Mouse (Mus musculus) hindbrain, postnatal 0 days (tissue): Measurements from ENCODE around the gene Itga4. TPM values are rescaled to one million over a fixed set of nuclear protein-coding genes. Genes with fewer than 3 reads are reported as not detected.

Source experiments
- ATAC-seq: fragments of 200-750 bp; cut with Nextera tagmentation; 2 replicates; pipeline ENCODE4 v1.8.0; 2017; ENCODE audit warnings: mild to moderate bottlenecking, moderate TSS enrichment, moderate library complexity
- DNase-seq: peaks from one replicate; pipeline ENCODE4 v3.0.0-alpha.2; 2015; ENCODE audit warnings: low spot score
- H3K27ac ChIP-seq: fragments of 300-500 bp; sonication (generic); 2 replicates; pipeline ENCODE4 v1.5.1; 2014; ENCODE audit warnings: mild to moderate bottlenecking
- H3K27me3 ChIP-seq: fragments of 300-500 bp; sonication (generic); 2 replicates; pipeline ENCODE4 v1.6.1; 2014; ENCODE audit warnings: low read length, mixed read lengths; ENCODE audit not compliant: insufficient read depth
- H3K36me3 ChIP-seq: fragments of 300-500 bp; sonication (generic); 2 replicates; pipeline ENCODE4 v1.6.1; 2014; ENCODE audit warnings: low read length, mixed read lengths; ENCODE audit not compliant: insufficient read depth
- H3K4me1 ChIP-seq: fragments of 300-500 bp; sonication (generic); 2 replicates; pipeline ENCODE4 v1.6.1; 2014; ENCODE audit warnings: antibody characterized with exemption, low read length, mixed read lengths; ENCODE audit not compliant: insufficient read depth
- H3K4me2 ChIP-seq: fragments of 300-500 bp; sonication (generic); 2 replicates; pipeline ENCODE4 v1.6.1; 2014; ENCODE audit warnings: low read depth, mild to moderate bottlenecking, low read length, moderate library complexity, mixed read lengths
- H3K4me3 ChIP-seq: fragments of 300-500 bp; sonication (generic); 2 replicates; pipeline ENCODE4 v1.5.1; 2014; ENCODE audit warnings: low read length
- H3K9ac ChIP-seq: fragments of 300-500 bp; sonication (generic); replicated peaks from 2 replicates; pipeline ENCODE4 v1.6.1; 2014; ENCODE audit warnings: mild to moderate bottlenecking, low read length, moderate library complexity, mixed read lengths
- H3K9me3 ChIP-seq: fragments of 300-500 bp; sonication (generic); 2 replicates; pipeline ENCODE4 v1.6.1; 2016; ENCODE audit warnings: low read length, mixed read lengths
- CTCF ChIP-seq: IDR thresholded peaks from 2 replicates; pipeline ENCODE4 v1.5.1; 2016; ENCODE audit warnings: antibody characterized with exemption, control low read depth, low read depth
- WGBS: fragments of 180-500 bp; shearing (Covaris S2); extraction: QIAGEN DNeasy Blood & Tissue Kit; methylation state at CpG from one replicate; pipeline ENCODE4 v1.1.7; 2014; 5-methylcytosine and 5-hydroxymethylcytosine counted together
- polyA plus RNA-seq: library from polyadenylated mRNA; unstranded; fragments of >200 nt; fragmentation: Nextera tagmentation; extraction: Ambion mirVana; gene quantifications from 2 replicates; pipeline ENCODE4 v1.2.1, GENCODE M21; 2015
- total RNA-seq: library from RNA; depleted of rRNA; stranded (reverse); fragments of >200 nt; gene quantifications from 2 replicates; pipeline ENCODE4 v1.2.3, GENCODE M21; 2014

Gene Itga4
- total and polyA plus RNA-seq, 2 experiments from 2014 or later = 2.0 to 5.0 TPM

DNA sequence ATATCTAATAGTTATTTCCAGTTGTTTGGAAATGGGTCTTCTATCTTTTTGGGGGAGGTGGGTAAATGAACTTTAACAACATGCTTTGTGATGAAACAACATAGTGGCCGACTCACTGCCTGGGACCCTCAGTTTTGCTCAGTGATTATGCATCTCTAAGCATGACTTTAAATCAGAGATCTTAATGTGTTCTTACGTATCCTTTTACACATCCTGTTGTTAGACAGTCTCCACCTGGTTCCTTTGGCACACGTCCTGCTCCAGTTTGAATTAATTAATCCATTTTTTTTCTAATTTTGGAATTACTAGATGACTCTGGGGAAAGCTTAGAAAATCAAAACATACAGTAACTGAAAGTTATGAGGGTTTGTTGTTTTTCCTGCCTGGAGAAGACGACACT, 57.3 kb downstream of the Itga4 start:
- H3K4me1 ChIP-seq = no peaks in the 10 kb centered on the region
- no peak overlapping the region for H3K9ac ChIP-seq
- no peak for TF ChIP-seq CTCF
- H3K36me3 ChIP-seq = no peaks in the 10 kb centered on the region
- H3K27ac ChIP-seq = no peak overlapping the region
- no peaks in the 10 kb centered on the region for H3K9me3 ChIP-seq
- ATAC-seq = no peak
- no peak overlapping the region for H3K4me2 ChIP-seq
- 61% methylated on average over 4 of the region's 4 CpGs for WGBS
- DNase-seq = no peak
- no peaks in the 10 kb centered on the region for H3K27me3 ChIP-seq
- H3K4me3 ChIP-seq = no peak overlapping the region

DNA sequence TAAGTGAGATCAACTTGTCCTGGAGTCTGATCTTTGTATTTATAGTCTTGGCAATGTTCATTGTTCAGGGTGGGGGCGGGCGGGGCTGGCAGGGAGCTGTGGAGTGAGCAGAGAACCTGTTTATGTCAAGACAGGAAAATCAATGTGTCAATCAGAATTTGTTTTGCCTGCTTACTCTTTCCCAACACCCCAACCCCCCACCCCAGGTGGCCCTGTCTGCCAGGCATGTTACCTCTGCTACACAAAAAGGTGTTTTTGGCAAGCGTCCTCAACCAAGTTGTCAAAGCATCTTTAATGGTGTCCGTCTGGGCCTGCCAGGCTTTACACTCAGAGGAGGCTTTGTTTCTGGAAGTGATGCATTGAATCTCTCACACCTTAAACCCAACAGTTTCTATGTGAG, 59.9 kb downstream of the Itga4 start:
- TF ChIP-seq CTCF = no peak
- no peaks in the 10 kb centered on the region for H3K27me3 ChIP-seq
- H3K4me3 ChIP-seq = no peak overlapping the region
- no peak overlapping the region for H3K27ac ChIP-seq
- H3K9ac ChIP-seq = no peak overlapping the region
- WGBS = 81% methylated on average over 4 of the region's 4 CpGs
- DNase-seq (peak; percentile 42), ATAC-seq (no peak)
- H3K9me3 ChIP-seq = no peaks in the 10 kb centered on the region
- no peaks in the 10 kb centered on the region for H3K4me1 ChIP-seq
- no peak overlapping the region for H3K4me2 ChIP-seq
- H3K36me3 ChIP-seq = no peaks in the 10 kb centered on the region

DNA sequence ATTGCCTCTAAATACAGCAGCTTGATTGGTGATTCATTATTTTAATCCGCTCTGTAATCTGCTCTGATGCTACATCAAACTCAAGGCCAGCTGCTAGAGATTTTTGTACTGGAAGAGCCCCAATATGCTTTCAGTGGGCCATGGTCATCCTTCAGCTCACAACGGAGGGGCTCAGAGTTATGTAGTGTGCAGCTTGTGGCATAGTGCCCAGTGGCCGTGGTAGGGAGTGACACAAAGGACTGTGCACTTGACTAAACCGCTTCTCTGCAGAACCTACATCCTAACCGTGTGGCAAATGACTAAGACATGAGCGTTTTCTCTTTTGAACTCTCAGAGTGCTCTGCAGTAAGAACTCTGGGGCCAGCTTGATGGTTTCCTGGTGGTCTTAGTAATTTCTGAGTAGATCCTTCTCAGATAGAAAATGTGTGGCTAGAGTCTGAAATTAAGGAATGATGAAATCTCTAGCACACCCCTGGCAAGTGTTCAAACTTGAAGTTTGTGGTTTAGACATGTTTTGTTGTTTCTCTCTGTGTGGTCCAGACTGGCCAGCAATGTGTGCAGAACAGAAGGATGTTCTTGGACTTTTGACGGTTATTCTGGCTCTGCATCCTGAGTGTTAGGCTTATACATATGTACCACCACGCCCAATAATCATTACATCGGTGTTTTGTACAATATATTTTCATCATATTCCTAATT, 61.1 kb downstream of the Itga4 start:
- Histone ChIP-seq H3K27me3 (no peaks in the 10 kb centered on the region), H3K4me2 (no peak overlapping the region), H3K9me3 (no peaks in the 10 kb centered on the region), H3K4me3 (no peak overlapping the region), H3K9ac (no peak overlapping the region), H3K27ac (no peak overlapping the region), H3K36me3 (no peaks in the 10 kb centered on the region), H3K4me1 (no peaks in the 10 kb centered on the region)
- DNase-seq (peak; percentile 16), ATAC-seq (peak; percentile 66; the same call in 1 of the 2 replicates)
- 72% methylated on average over 9 of the region's 9 CpGs for WGBS
- no peak for TF ChIP-seq CTCF

DNA sequence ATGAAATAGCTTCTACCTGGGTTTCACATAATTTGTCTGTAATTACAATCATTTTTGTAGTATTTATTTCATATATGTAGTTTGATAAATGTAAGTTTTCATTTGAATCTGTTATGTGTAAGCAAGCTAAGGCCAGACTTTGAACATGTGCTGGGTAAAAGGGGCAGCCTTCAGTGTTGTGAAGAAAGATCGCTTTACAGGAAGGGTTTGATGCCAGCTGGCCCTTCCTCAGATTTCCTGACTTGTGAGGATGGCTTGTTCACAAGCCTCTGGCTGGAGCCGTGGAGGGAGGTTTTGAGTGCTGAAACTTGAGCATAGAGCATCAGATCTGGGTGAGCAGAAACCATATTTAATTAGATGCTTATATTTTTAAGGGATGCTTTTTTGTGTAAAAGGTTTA, 72.9 kb downstream of the Itga4 start:
- Histone ChIP-seq H3K4me2 (no peak overlapping the region), H3K4me1 (no peaks in the 10 kb centered on the region), H3K27ac (no peak overlapping the region), H3K4me3 (no peak overlapping the region), H3K9me3 (no peaks in the 10 kb centered on the region), H3K9ac (no peak overlapping the region), H3K27me3 (no peaks in the 10 kb centered on the region), H3K36me3 (no peaks in the 10 kb centered on the region)
- DNase-seq (no peak), ATAC-seq (no peak)
- no peak for TF ChIP-seq CTCF
- WGBS = 53% methylated on average over 2 of the region's 2 CpGs

DNA sequence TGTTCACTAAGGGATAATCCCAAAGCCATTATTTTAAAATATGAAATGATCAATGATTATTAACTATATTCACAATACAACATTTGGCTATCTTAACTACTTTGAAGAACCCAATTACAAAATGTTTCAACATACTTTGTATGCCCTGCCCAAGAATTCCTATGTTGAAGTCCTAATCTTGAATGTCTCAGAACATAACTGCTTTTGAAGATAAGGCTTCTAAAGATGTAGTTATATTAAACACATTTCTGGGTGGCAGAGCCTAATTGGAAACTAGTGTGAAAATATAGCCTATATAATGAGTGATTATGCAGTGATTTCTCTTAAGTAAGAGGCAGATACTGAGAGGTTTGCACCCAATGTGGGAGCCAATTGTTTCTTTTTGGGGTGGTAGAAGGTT, 79.4 kb downstream of the Itga4 start:
- TF ChIP-seq CTCF = no peak

DNA sequence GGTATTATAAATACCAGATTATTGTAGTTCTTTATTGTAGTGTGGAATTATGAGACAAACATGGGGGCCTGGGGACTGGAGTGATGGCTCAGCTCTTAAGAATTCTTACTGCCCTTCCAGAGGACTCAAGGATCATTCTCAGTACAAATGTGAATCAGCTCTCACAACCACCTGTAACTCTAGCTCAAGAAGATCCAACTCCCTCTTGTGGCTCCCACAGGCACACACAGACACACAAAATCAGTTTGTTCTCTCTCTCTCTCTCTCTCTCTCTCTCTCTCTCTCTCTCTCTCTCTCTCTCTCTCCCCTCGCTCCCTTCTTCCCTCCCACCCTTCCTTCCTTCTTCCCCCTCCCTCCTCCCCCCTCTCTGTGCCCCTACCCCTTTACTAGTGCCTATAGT, 80.9 kb downstream of the Itga4 start:
- no peaks in the 10 kb centered on the region for H3K36me3 ChIP-seq
- H3K27ac ChIP-seq = no peak overlapping the region
- no peak overlapping the region for H3K4me2 ChIP-seq
- no peaks in the 10 kb centered on the region for H3K27me3 ChIP-seq
- ATAC-seq = no peak
- no peak overlapping the region for H3K9ac ChIP-seq
- H3K4me1 ChIP-seq = no peaks in the 10 kb centered on the region
- H3K4me3 ChIP-seq = no peak overlapping the region
- peak; percentile 20; the same call in 1 of the 2 replicates for TF ChIP-seq CTCF
- H3K9me3 ChIP-seq = no peaks in the 10 kb centered on the region
- no peak for DNase-seq
- 82% methylated on average over 1 of the region's 1 CpGs for WGBS

More for the DNA sequence above, 79.4 kb downstream of the Itga4 start:
- no peak for ATAC-seq
- Histone ChIP-seq H3K4me1 (no peaks in the 10 kb centered on the region), H3K9me3 (no peaks in the 10 kb centered on the region), H3K27me3 (no peaks in the 10 kb centered on the region), H3K4me3 (no peak overlapping the region), H3K9ac (no peak overlapping the region), H3K4me2 (no peak overlapping the region), H3K36me3 (no peaks in the 10 kb centered on the region), H3K27ac (no peak overlapping the region)
- no peak for DNase-seq

DNA sequence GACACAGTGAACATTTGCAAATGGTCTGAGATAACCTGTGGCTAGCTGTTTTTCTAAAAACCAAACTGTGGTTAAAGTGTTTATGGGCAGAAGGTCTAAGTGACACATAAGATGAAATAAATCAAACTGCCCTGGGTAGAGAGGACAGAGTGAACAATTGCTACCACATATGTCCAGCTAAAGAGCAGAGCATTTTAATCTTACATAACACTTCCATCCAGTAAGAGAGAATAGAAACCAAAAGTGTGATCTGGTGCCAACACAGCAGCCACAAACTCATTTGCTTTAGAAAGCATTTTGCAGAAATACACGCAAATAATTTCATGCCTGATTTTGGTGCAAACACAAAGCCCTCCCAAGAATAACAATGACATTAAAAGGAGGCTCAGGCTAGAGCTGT, 83.8 kb downstream of the Itga4 start:
- Histone ChIP-seq H3K4me3 (no peak overlapping the region), H3K4me1 (no peaks in the 10 kb centered on the region), H3K9me3 (no peaks in the 10 kb centered on the region), H3K27ac (no peak overlapping the region), H3K9ac (no peak overlapping the region), H3K36me3 (no peaks in the 10 kb centered on the region), H3K27me3 (no peaks in the 10 kb centered on the region), H3K4me2 (no peak overlapping the region)
- TF ChIP-seq CTCF = no peak
- no peak for DNase-seq
- no peak for ATAC-seq
- 21% methylated on average over 1 of the region's 1 CpGs for WGBS
